Mouse (Mus musculus): ENCODE data around the gene Mrpl1. TPM values are rescaled to one million over a fixed set of nuclear protein-coding genes. Genes with fewer than 3 reads are reported as not detected.
A peak's percentile ranks its signal among the peaks of the same experiment; 100 is the strongest.

Gene Mrpl1
- total RNA-seq (2012; rRNA removed) (31.3 and 36.8 TPM in 2 replicates), total RNA-seq (2014; rRNA removed) (77.6 and 82.2 TPM in 2 replicates), polyA plus RNA-seq (2012; ENCODE audit: insufficient read length, low read depth) (44.2 and 53.7 TPM in 2 replicates)

GRCm38 (mm10) chr5:96209459-96209858, at the start of gene Mrpl1:
Mrpl1 (plus strand) TSS chr5:96209493.
- Histone ChIP-seq H3K27me3 (replicated peaks) (no peaks in the 10 kb centered on the region), H3K36me3 (replicated peaks in 1 of 2; ENCODE audit: control insufficient read depth in 1 of 2, insufficient read depth in 1 of 2, low read length in 1 of 2) (peaks cover 7 to 19% of the 10 kb centered on the region in 2 experiments), H3K4me1 (ENCODE audit: control insufficient read depth in 1 of 2, insufficient read depth in 2 of 2) (peaks cover 3 to 29% of the 10 kb centered on the region in 2 experiments; a peak in 3 of 4 replicates), H3K4me2 (ENCODE audit: insufficient read depth, low read depth, poor library complexity, severe bottlenecking) (peak within 1 kb of the TSS; percentile 100), H3K4me3 (replicated peaks in 1 of 3; ENCODE audit: low read depth in 2 of 3, low read length in 2 of 3, poor library complexity in 1 of 3) (peak within 1 kb of the TSS; percentile 84 to 99 (median 86)), H3K27ac (ENCODE audit: insufficient read depth, low read depth) (peak within 1 kb of the TSS; percentile 76), H3K9me3 (replicated peaks; ENCODE audit: low read length) (no peaks in the 10 kb centered on the region), H3K79me2 (replicated peaks; ENCODE audit: control insufficient read depth, extremely low read depth, insufficient read depth, poor library complexity, severe bottlenecking) (peaks cover 34% of the 10 kb centered on the region), H3K9ac (ENCODE audit: insufficient read depth, low read depth) (peak within 1 kb of the TSS; percentile 88)
- in situ Hi-C loops (cut with MboI; ENCODE audit: low pct_ligation_motif_present, low pct_unique_long_range_greater_than_20kb, low sequenced_read_pairs): loop anchor here (5.0 kb wide), 1 partner anchor 37 kb away; no protein-coding TSS in a partner anchor
- DNase-seq (ENCODE audit: extremely low read depth): peak; percentile 46
- TF ChIP-seq TBP (conservative IDR thresholded peaks at IDR 0.05; ENCODE audit: low read depth, low read length): no peak
- dilution Hi-C loops (cut with MboI; ENCODE audit: extremely low pct_ligation_motif_present, extremely low pct_unique_long_range_greater_than_20kb, low sequenced_read_pairs): no loop called here

DNA sequence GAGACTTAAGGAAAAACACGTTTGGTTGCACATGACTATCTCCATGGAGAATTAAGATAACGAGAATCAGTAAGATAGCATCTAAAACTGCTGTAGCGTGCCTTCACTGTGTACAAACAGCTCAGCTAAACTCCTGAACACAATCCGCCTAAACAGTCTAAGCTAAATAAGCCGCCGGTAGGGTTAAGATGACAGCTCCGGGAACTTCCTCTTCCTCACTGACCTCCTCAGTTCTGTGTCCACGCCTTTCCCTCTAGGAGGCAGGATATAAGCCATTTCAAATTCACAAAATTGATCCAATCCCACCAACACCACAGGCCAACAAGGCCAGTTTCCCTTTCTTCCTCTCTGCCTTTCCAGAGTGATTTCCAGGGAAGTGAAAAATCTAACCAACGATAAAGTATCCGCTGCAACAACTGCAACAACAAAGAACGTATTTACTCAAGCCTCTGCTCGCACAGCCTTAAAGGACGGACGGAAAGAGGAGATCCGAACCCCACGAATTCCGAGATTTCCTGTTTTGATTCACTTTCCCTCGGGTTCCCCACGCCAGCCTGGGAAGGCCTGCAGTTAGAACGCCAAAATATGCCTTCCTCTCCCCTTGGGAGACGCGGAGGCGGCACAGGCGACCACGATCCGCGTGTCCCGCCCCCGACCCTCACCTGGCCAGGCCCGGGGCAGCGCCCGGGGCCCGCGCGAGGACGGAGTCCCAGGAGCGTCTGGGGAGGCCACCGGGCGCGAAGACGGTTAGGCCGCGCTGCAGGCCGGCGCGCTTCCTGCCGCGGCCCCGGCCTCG, 48.6 kb upstream of the Mrpl1 start:
- in situ Hi-C loops (cut with MboI; ENCODE audit: low pct_ligation_motif_present, low pct_unique_long_range_greater_than_20kb, low sequenced_read_pairs) (no loop called here), dilution Hi-C loops (cut with MboI; ENCODE audit: extremely low pct_ligation_motif_present, extremely low pct_unique_long_range_greater_than_20kb, low sequenced_read_pairs) (no loop called here)
- Histone ChIP-seq H3K4me1 (ENCODE audit: control insufficient read depth in 1 of 2, insufficient read depth in 2 of 2) (peaks cover 0 to 26% of the 10 kb centered on the region in 2 experiments; a peak in 2 of 4 replicates), H3K79me2 (replicated peaks; ENCODE audit: control insufficient read depth, extremely low read depth, insufficient read depth, poor library complexity, severe bottlenecking) (peaks cover 52% of the 10 kb centered on the region), H3K36me3 (replicated peaks in 1 of 2; ENCODE audit: control insufficient read depth in 1 of 2, insufficient read depth in 1 of 2, low read length in 1 of 2) (peaks cover 0 to 2% of the 10 kb centered on the region in 2 experiments), H3K9ac (ENCODE audit: insufficient read depth, low read depth) (peak overlapping the region; percentile 98), H3K4me3 (replicated peaks in 1 of 3; ENCODE audit: low read depth in 2 of 3, low read length in 2 of 3, poor library complexity in 1 of 3) (peak overlapping the region; percentile 81 to 96 (median 91)), H3K4me2 (ENCODE audit: insufficient read depth, low read depth, poor library complexity, severe bottlenecking) (peak overlapping the region; percentile 94; the same call in 1 of the 2 replicates), H3K9me3 (replicated peaks; ENCODE audit: low read length) (no peaks in the 10 kb centered on the region), H3K27me3 (replicated peaks) (no peaks in the 10 kb centered on the region), H3K27ac (ENCODE audit: insufficient read depth, low read depth) (peak overlapping the region; percentile 93)
- TF ChIP-seq USF1 (IDR thresholded peaks at IDR 0.05; ENCODE audit: low read depth, low read length) (no peak), IRF4 (IDR thresholded peaks at IDR 0.05; ENCODE audit: low read depth, low read length) (peak; percentile 9; the same call in 1 of the 2 replicates), KAT2A (IDR thresholded peaks at IDR 0.05; ENCODE audit: insufficient replicate concordance, low read length) (no peak), UBTF (IDR thresholded peaks at IDR 0.05; ENCODE audit: low read depth, low read length) (peak; percentile 63; the same call in 1 of the 2 replicates), POLR2A (IDR thresholded peaks at IDR 0.05; ENCODE audit: low read depth, low read length) (no peak), MXI1 (IDR thresholded peaks at IDR 0.05; ENCODE audit: low read depth, low read length) (peak; percentile 58; the same call in 1 of the 2 replicates), MAX (IDR thresholded peaks at IDR 0.05; ENCODE audit: low read length) (no peak), USF2 (conservative IDR thresholded peaks at IDR 0.05; ENCODE audit: low read depth, low read length) (no peak), CTCF (conservative IDR thresholded peaks at IDR 0.05 in 1 of 2, IDR thresholded peaks at IDR 0.05 in 1 of 2; ENCODE audit: low read depth in 2 of 2, low read length in 2 of 2) (no peak), SIN3A (IDR thresholded peaks at IDR 0.05; ENCODE audit: low read length) (peak; percentile 91), TBP (conservative IDR thresholded peaks at IDR 0.05; ENCODE audit: low read depth, low read length) (peak; percentile 51; the same call in 1 of the 2 replicates), E2F4 (IDR thresholded peaks at IDR 0.05; ENCODE audit: insufficient replicate concordance, low read depth, low read length) (no peak), BHLHE40 (IDR thresholded peaks at IDR 0.05; ENCODE audit: low read depth, low read length) (0 out of 2 replicates have a peak, but pooled peaks have one; percentile 7), NELFE (IDR thresholded peaks at IDR 0.05; ENCODE audit: low read depth, low read length) (no peak), RCOR1 (conservative IDR thresholded peaks at IDR 0.05; ENCODE audit: low read depth, low read length) (no peak), JUN (IDR thresholded peaks at IDR 0.05; ENCODE audit: insufficient read depth, low read depth, low read length) (no peak), HCFC1 (IDR thresholded peaks at IDR 0.05; ENCODE audit: low read depth, low read length) (peak; percentile 13; the same call in 1 of the 2 replicates)
- DNase-seq (ENCODE audit: extremely low read depth): peak; percentile 51
